Mouse (Mus musculus): Measurements from ENCODE around the gene Slc25a39.
"Not testable (repeated sequence)": the region's sequence is repeated elsewhere in the genome, so short reads cannot be mapped to it uniquely, and the experiment has no call there.

The Slc25a39 gene

GRCm38 (mm10) chr11:102393719-102394420 lies 13.9 kb downstream of the Slc25a39 start:
- no peak for DNase-seq

GRCm38 (mm10) chr11:102393238-102393634 lies 14.5 kb downstream of the Slc25a39 start, which contains the start of gene Rundc3a:
Gene Rundc3a (plus strand): TSS chr11:102393403.
- DNase-seq: peak; percentile 87 to 88

GRCm38 (mm10) chr11:102392441-102393237 lies 15.1 kb downstream of the Slc25a39 start:
- DNase-seq: no peak

- DNase-seq: not testable (repeated sequence)
Observed at GRCm38 (mm10) chr11:102389436-102389835, 18.3 kb downstream of the Slc25a39 start.

GRCm38 (mm10) chr11:102386121-102386520 lies 21.6 kb downstream of the Slc25a39 start:
- DNase-seq: no peak

GRCm38 (mm10) chr11:102385075-102385474 lies 22.7 kb downstream of the Slc25a39 start:
- DNase-seq: no peak

- DNase-seq: no peak
Observed at GRCm38 (mm10) chr11:102384418-102384817, 23.3 kb downstream of the Slc25a39 start.

GRCm38 (mm10) chr11:102383365-102384136 lies 24.2 kb downstream of the Slc25a39 start:
- no peak for DNase-seq

- DNase-seq: no peak
Observed at GRCm38 (mm10) chr11:102382794-102383193, 25.0 kb downstream of the Slc25a39 start.

- no peak for DNase-seq
Observed at GRCm38 (mm10) chr11:102381341-102382100, 26.2 kb downstream of the Slc25a39 start.

- DNase-seq: no peak
Observed at GRCm38 (mm10) chr11:102380091-102380490, 27.7 kb downstream of the Slc25a39 start.

GRCm38 (mm10) chr11:102377186-102377585 lies 30.6 kb downstream of the Slc25a39 start:
- DNase-seq: no peak

GRCm38 (mm10) chr11:102376196-102376835 lies 31.4 kb downstream of the Slc25a39 start:
- DNase-seq: no peak

- peak in 1 of 2 experiments; percentile 33 for DNase-seq
Observed at GRCm38 (mm10) chr11:102375196-102376173, 32.3 kb downstream of the Slc25a39 start.

GRCm38 (mm10) chr11:102374108-102374725 lies 33.5 kb downstream of the Slc25a39 start:
- DNase-seq: no peak

- DNase-seq: no peak
Observed at GRCm38 (mm10) chr11:102373646-102374045, 34.1 kb downstream of the Slc25a39 start.

GRCm38 (mm10) chr11:102372936-102373335 lies 34.8 kb downstream of the Slc25a39 start:
- DNase-seq: no peak

GRCm38 (mm10) chr11:102371926-102372685 lies 35.6 kb downstream of the Slc25a39 start:
- no peak for DNase-seq

- no peak for DNase-seq
Observed at GRCm38 (mm10) chr11:102370285-102370684, 37.5 kb downstream of the Slc25a39 start.

Data from lung, postnatal 4 days (tissue).